In genomic region chr5:9160831-9161455, GRCm38 (mm10) we compare ENCODE assay signal across 8 mouse cellular contexts. TPM values are rescaled to one million over a fixed set of nuclear protein-coding genes. Genes with fewer than 3 reads are reported as not detected.
DNase-seq lines count a peak whose midpoint lies in the region; ATAC-seq and TF ChIP-seq lines count a peak whose summit lies in the region.

No protein-coding gene starts in this region.

- WGBS in forebrain, embryonic 11.5 days, result under 1% methylated on average over 51 of the region's 55 CpGs
- WGBS in hindbrain, embryonic 14.5 days, result 0% methylated on average over 48 of the region's 55 CpGs
- under 1% methylated on average over 44 of the region's 55 CpGs for WGBS in limb, embryonic 11.5 days

- 0 out of 2 replicates have a peak, but pooled peaks cover 2% of the 10 kb centered on the region for H3K4me1 ChIP-seq in forebrain, embryonic 11.5 days (replicated peaks; ENCODE audit: control insufficient read depth, insufficient read depth, low read length)
- peaks cover 30% of the 10 kb centered on the region for H3K4me1 ChIP-seq in hindbrain, embryonic 14.5 days (replicated peaks; ENCODE audit: control insufficient read depth, insufficient read depth, low read length)
- no peaks in the 10 kb centered on the region for H3K4me1 ChIP-seq in limb, embryonic 11.5 days (ENCODE audit: control insufficient read depth, insufficient read depth, low read length)
- H3K4me1 ChIP-seq in testis, adult 2 months (ENCODE audit: control insufficient read depth, insufficient read depth, low read length), result peaks cover 3% of the 10 kb centered on the region

- peak overlapping the region; percentile 96 for H3K4me3 ChIP-seq in forebrain, embryonic 11.5 days (ENCODE audit: low read depth, low read length)
- peak overlapping the region; percentile 97 for H3K4me3 ChIP-seq in hindbrain, embryonic 14.5 days (replicated peaks; ENCODE audit: low read length)
- peak overlapping the region; percentile 90 for H3K4me3 ChIP-seq in limb, embryonic 11.5 days (ENCODE audit: low read depth, low read length)
- H3K4me3 ChIP-seq in testis, adult 2 months (ENCODE audit: control insufficient read depth, low read depth, low read length), result peak overlapping the region; percentile 98

- no peaks in the 10 kb centered on the region for H3K27me3 ChIP-seq in forebrain, embryonic 11.5 days (ENCODE audit: control insufficient read depth, insufficient read depth, low read length)
- H3K27me3 ChIP-seq in hindbrain, embryonic 14.5 days (ENCODE audit: control insufficient read depth, insufficient read depth, low read length), result no peaks in the 10 kb centered on the region
- no peaks in the 10 kb centered on the region for H3K27me3 ChIP-seq in limb, embryonic 11.5 days (ENCODE audit: control insufficient read depth, insufficient read depth, low read length)
- no peaks in the 10 kb centered on the region for H3K27me3 ChIP-seq in testis, adult 2 months (ENCODE audit: control insufficient read depth, insufficient read depth, low read length)

- H3K27ac ChIP-seq in forebrain, embryonic 11.5 days (ENCODE audit: low read depth, low read length), result peak overlapping the region; percentile 99
- peak overlapping the region; percentile 99 for H3K27ac ChIP-seq in hindbrain, embryonic 14.5 days
- peak overlapping the region; percentile 100 for H3K27ac ChIP-seq in limb, embryonic 11.5 days (replicated peaks; ENCODE audit: low read depth, low read length)
- peak overlapping the region; percentile 95 for H3K27ac ChIP-seq in testis, adult 2 months (ENCODE audit: control insufficient read depth, insufficient read depth, low read depth, low read length)

- peak overlapping the region; percentile 63 for H3K4me2 ChIP-seq in forebrain, embryonic 11.5 days (ENCODE audit: low read depth, low read length, severe bottlenecking)
- H3K4me2 ChIP-seq in hindbrain, embryonic 14.5 days (replicated peaks), result peak overlapping the region; percentile 63
- peak overlapping the region; percentile 49 for H3K4me2 ChIP-seq in limb, embryonic 11.5 days (ENCODE audit: low read depth, severe bottlenecking)

- no peaks in the 10 kb centered on the region for H3K36me3 ChIP-seq in forebrain, embryonic 11.5 days (ENCODE audit: control insufficient read depth, insufficient read depth, low read length)
- no peaks in the 10 kb centered on the region for H3K36me3 ChIP-seq in hindbrain, embryonic 14.5 days (replicated peaks; ENCODE audit: control insufficient read depth, insufficient read depth)
- H3K36me3 ChIP-seq in limb, embryonic 11.5 days (ENCODE audit: control insufficient read depth, insufficient read depth, low read length), result no peaks in the 10 kb centered on the region
- H3K36me3 ChIP-seq in testis, adult 2 months (ENCODE audit: control insufficient read depth, insufficient read depth, low read length), result no peaks in the 10 kb centered on the region

- TF ChIP-seq CTCF in testis, adult 2 months (IDR thresholded peaks at IDR 0.05; ENCODE audit: control insufficient read depth, insufficient read depth, insufficient replicate concordance, low read depth, low read length), result no peak

- peak; percentile 61 for DNase-seq in retina, embryonic 14.5 days (ENCODE audit: low spot score)
- DNase-seq in retina, postnatal 1 day, result no peak
- peak; percentile 24 for DNase-seq in adrenal gland, adult 8-10 months
- peak; percentile 85 for DNase-seq in forebrain, embryonic 11.5 days (ENCODE audit: low spot score)
- DNase-seq in hindbrain, embryonic 14.5 days (ENCODE audit: low spot score), result no peak
- peak; percentile 75 for DNase-seq in limb, embryonic 11.5 days (ENCODE audit: low spot score)

- TF ChIP-seq POLR2A in testis, adult 2 months (IDR thresholded peaks at IDR 0.05; ENCODE audit: control insufficient read depth, low read depth, low read length), result no peak; the same call in none of the 2 replicates

- ATAC-seq in forebrain, embryonic 11.5 days (replicated peaks; ENCODE audit: low FRiP score), result peak; percentile 82
- peak; percentile 73 for ATAC-seq in hindbrain, embryonic 14.5 days (ENCODE audit: low FRiP score)
- ATAC-seq in limb, embryonic 11.5 days (ENCODE audit: insufficient number of reproducible peaks, low FRiP score, low TSS enrichment, low read depth), result peak; percentile 77
- peak; percentile 12; the same call in 1 of the 2 replicates for ATAC-seq in megakaryocyte-erythroid progenitor cell, adult 5-6 weeks (replicated peaks; ENCODE audit: low FRiP score, low TSS enrichment, poor library complexity, severe bottlenecking)

- H3K9me3 ChIP-seq in forebrain, embryonic 11.5 days (ENCODE audit: control insufficient read depth, low read length), result no peaks in the 10 kb centered on the region
- no peaks in the 10 kb centered on the region for H3K9me3 ChIP-seq in hindbrain, embryonic 14.5 days (ENCODE audit: control insufficient read depth, low read length)
- no peaks in the 10 kb centered on the region for H3K9me3 ChIP-seq in limb, embryonic 11.5 days (ENCODE audit: control insufficient read depth, low read length)

- H3K9ac ChIP-seq in forebrain, embryonic 11.5 days (ENCODE audit: low read length), result peak overlapping the region; percentile 94
- H3K9ac ChIP-seq in hindbrain, embryonic 14.5 days, result peak overlapping the region; percentile 96
- peak overlapping the region; percentile 95 for H3K9ac ChIP-seq in limb, embryonic 11.5 days (ENCODE audit: low read length)

RNA-seq across cellular contexts. Expression of gene Dmtf1, which starts 0.6 kb away (rescaled TPM):
- total RNA-seq in adrenal gland, adult 8-10 months (2022), result 10 to 100 TPM; 22.4 to 33.4 (median 31.5) TPM
- 70.5 and 76.8 TPM in 2 replicates for polyA plus RNA-seq in forebrain, embryonic 11.5 days (2014; fragmentation: Nextera tagmentation; extraction: Ambion mirVana)
- polyA plus RNA-seq in hindbrain, embryonic 14.5 days (2014; fragmentation: Nextera tagmentation; extraction: Ambion mirVana), result 65.3 and 66.4 TPM in 2 replicates
- polyA plus RNA-seq in limb, embryonic 11.5 days (2014; fragmentation: Nextera tagmentation; extraction: Ambion mirVana), result 65.2 and 69.6 TPM in 2 replicates
- total RNA-seq in megakaryocyte-erythroid progenitor cell, adult 5-6 weeks (2014; fragmentation: Nextera tagmentation), result 31.1 and 34.8 TPM in 2 replicates
- 32.1 and 50.1 TPM in 2 replicates for total RNA-seq in megakaryocyte-erythroid progenitor cell, adult 5-6 weeks (2017)
- polyA plus RNA-seq in testis, adult 2 months (2012; rRNA removed), result 12.8 and 16.8 TPM in 2 replicates

Comparison
In these comparisons a context has a peak if more than half of its experiments do, and no peak if none do; other contexts are left out.
1. DNase-seq: peak in retina, embryonic 14.5 days (single experiment), adrenal gland, adult 8-10 months (single experiment), forebrain, embryonic 11.5 days (single experiment) and limb, embryonic 11.5 days (single experiment); none in retina, postnatal 1 day (single experiment) and hindbrain, embryonic 14.5 days (single experiment).
2. ATAC-seq: peak in every context shown above with its lines; median percentile 82 in forebrain, embryonic 11.5 days; 77 in limb, embryonic 11.5 days; 73 in hindbrain, embryonic 14.5 days; 12 in megakaryocyte-erythroid progenitor cell, adult 5-6 weeks.
3. Peak in every context shown above with its lines, with median percentiles within 50 percentile points of each other: H3K27ac ChIP-seq, H3K4me2 ChIP-seq, H3K4me3 ChIP-seq and H3K9ac ChIP-seq.